Mouse (Mus musculus) forebrain, embryonic 16.5 days (tissue): ENCODE measurements around the gene Mrps14. TPM values are rescaled to one million over a fixed set of nuclear protein-coding genes. Genes with fewer than 3 reads are reported as not detected.

Source experiments
- ATAC-seq: fragments of 200-750 bp; cut with Nextera tagmentation; 2 replicates; pipeline ENCODE4 v1.8.0; 2017; ENCODE audit warnings: mild to moderate bottlenecking, moderate library complexity
- H3K27ac ChIP-seq: fragments of 300-500 bp; sonication (generic); 2 replicates; pipeline ENCODE4 v1.5.1; 2014; ENCODE audit warnings: low read length, control low read depth
- H3K27me3 ChIP-seq: fragments of 300-500 bp; sonication (generic); replicated peaks from 2 replicates; pipeline ENCODE4 v1.6.1; 2014; ENCODE audit warnings: low read length; ENCODE audit not compliant: control insufficient read depth, insufficient read depth
- H3K36me3 ChIP-seq: fragments of 300-500 bp; sonication (generic); 2 replicates; pipeline ENCODE4 v1.6.1; 2014; ENCODE audit not compliant: control insufficient read depth, insufficient read depth
- H3K4me1 ChIP-seq: fragments of 300-500 bp; sonication (generic); replicated peaks from 2 replicates; pipeline ENCODE4 v1.6.1; 2014; ENCODE audit warnings: low read length; ENCODE audit not compliant: control insufficient read depth, insufficient read depth
- H3K4me2 ChIP-seq: fragments of 300-500 bp; sonication (generic); 2 replicates; pipeline ENCODE4 v1.6.1; 2014; ENCODE audit warnings: mild to moderate bottlenecking, low read length, control low read depth
- H3K4me3 ChIP-seq: fragments of 300-500 bp; sonication (generic); replicated peaks from 2 replicates; pipeline ENCODE4 v1.5.1; 2014; ENCODE audit warnings: mild to moderate bottlenecking, low read length, control low read depth
- H3K9ac ChIP-seq: fragments of 300-500 bp; sonication (generic); replicated peaks from 2 replicates; pipeline ENCODE4 v1.6.1; 2014; ENCODE audit warnings: low read depth, low read length, control low read depth
- H3K9me3 ChIP-seq: fragments of 300-500 bp; sonication (generic); 2 replicates; pipeline ENCODE4 v1.6.1; 2016; ENCODE audit warnings: low read length; ENCODE audit not compliant: control insufficient read depth
- WGBS: fragments of 180-500 bp; shearing (Covaris S2); extraction: QIAGEN DNeasy Blood & Tissue Kit; methylation state at CpG from one replicate; pipeline ENCODE4 v1.1.7; 2014; 5-methylcytosine and 5-hydroxymethylcytosine counted together
- polyA plus RNA-seq: library from polyadenylated mRNA; unstranded; fragments of >200 nt; fragmentation: Nextera tagmentation; extraction: Ambion mirVana; gene quantifications from 2 replicates; pipeline ENCODE4 v1.2.1, GENCODE M21; 2015

Mrps14 gene
- polyA plus RNA-seq, 1 experiment from 2014 or later = 162 TPM

DNA sequence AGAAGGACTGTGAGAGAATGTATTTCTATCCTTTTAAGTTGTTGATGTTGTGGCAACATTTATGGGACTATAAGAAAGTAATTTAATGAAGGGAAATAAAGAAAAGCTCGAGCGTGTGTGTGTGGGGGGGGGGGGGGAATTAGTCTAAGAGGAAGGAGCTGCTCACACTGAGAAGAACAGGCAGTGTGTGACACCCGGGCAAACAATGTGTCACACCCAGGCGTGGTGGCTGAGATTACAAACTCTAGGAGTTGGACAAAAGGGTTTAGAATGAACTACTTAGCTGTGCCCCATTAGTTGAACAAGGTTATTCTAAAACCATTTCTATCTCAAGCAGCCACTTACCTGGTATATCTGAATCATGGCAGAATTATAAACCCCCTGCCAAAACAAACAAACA, 13.8 kb upstream of the Mrps14 start:
- H3K4me3 ChIP-seq = no peak overlapping the region
- no peak for ATAC-seq
- H3K27ac ChIP-seq = no peak overlapping the region
- H3K4me2 ChIP-seq = no peak overlapping the region
- no peaks in the 10 kb centered on the region for H3K9me3 ChIP-seq
- WGBS = 59% methylated on average over 4 of the region's 4 CpGs
- no peaks in the 10 kb centered on the region for H3K27me3 ChIP-seq
- no peaks in the 10 kb centered on the region for H3K36me3 ChIP-seq
- no peaks in the 10 kb centered on the region for H3K4me1 ChIP-seq
- no peak overlapping the region for H3K9ac ChIP-seq

- WGBS = 18% methylated on average over 5 of the region's 5 CpGs
- peak; percentile 91 for ATAC-seq
Observed at GRCm38 (mm10) chr1:160184506-160184905, 10.5 kb upstream of the Mrps14 start.

DNA sequence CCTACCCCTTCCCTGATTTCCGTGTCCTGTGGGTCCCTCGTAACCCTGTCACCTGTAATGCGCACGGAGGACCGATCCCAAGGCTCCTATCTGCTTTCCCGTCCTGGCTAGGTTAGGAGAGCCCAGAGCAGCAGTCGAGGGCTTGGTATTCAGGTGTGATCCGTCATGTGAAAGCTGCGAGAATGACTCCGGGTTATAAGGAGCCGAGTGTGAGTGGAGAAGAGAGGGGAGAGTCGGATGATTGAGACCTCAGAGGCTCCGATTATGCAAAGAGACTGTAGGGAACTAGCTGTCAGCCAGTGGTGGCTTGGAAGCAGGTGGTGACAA, 285 bp downstream of the Mrps14 start:
- ATAC-seq = no peak; the same call in 1 of the 2 replicates
- H3K27ac ChIP-seq = peak overlapping the region; percentile 75

More at GRCm38 (mm10) chr1:160184506-160184905, 10.5 kb upstream of the Mrps14 start:
- Histone ChIP-seq H3K9me3 (no peaks in the 10 kb centered on the region), H3K27me3 (no peaks in the 10 kb centered on the region), H3K27ac (no peak overlapping the region), H3K9ac (no peak overlapping the region), H3K4me2 (no peak overlapping the region), H3K4me3 (no peak overlapping the region), H3K4me1 (no peaks in the 10 kb centered on the region), H3K36me3 (no peaks in the 10 kb centered on the region)

GRCm38 (mm10) chr1:160205486-160205885, 10.5 kb downstream of the Mrps14 start:
- Histone ChIP-seq H3K4me3 (no peak overlapping the region), H3K27me3 (no peaks in the 10 kb centered on the region), H3K4me2 (no peak overlapping the region), H3K27ac (no peak overlapping the region), H3K36me3 (peaks cover 37% of the 10 kb centered on the region), H3K9me3 (no peaks in the 10 kb centered on the region), H3K9ac (no peak overlapping the region), H3K4me1 (peaks cover 5% of the 10 kb centered on the region)
- ATAC-seq = no peak

More for the DNA sequence above, 285 bp downstream of the Mrps14 start:
- 0% methylated on average over 13 of the region's 13 CpGs for WGBS
- Histone ChIP-seq H3K4me2 (peak overlapping the region; percentile 96), H3K9me3 (no peaks in the 10 kb centered on the region), H3K27me3 (no peaks in the 10 kb centered on the region), H3K36me3 (peaks cover 6% of the 10 kb centered on the region), H3K9ac (peak overlapping the region; percentile 87), H3K4me3 (peak overlapping the region; percentile 95), H3K4me1 (peaks cover 13% of the 10 kb centered on the region)

DNA sequence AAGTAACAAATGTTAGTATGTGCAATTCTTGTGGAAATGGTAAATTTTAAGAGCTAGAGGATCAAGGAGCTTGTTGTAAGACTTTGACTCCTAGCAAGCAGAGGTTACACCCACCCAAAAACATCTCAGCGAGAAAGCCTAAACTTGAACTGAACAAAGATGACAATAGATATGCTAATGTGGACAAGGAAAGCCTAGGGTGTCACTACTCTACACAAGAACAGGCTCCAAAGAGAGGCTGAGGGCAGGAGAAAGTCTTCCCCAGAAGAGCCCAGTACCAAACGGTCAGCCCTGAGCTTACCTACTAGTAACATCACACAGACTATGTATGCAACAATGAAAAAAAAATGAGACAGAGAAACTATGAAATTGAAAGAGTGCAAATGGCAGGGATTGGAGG, 14.8 kb downstream of the Mrps14 start:
- 20% methylated on average over 2 of the region's 2 CpGs for WGBS
- H3K4me3 ChIP-seq = no peak overlapping the region
- no peak overlapping the region for H3K4me2 ChIP-seq
- H3K36me3 ChIP-seq = peaks cover 14% of the 10 kb centered on the region
- H3K27me3 ChIP-seq = no peaks in the 10 kb centered on the region
- H3K27ac ChIP-seq = no peak overlapping the region
- no peak overlapping the region for H3K9ac ChIP-seq
- no peaks in the 10 kb centered on the region for H3K9me3 ChIP-seq
- ATAC-seq = no peak
- H3K4me1 ChIP-seq = peaks cover 25% of the 10 kb centered on the region

GRCm38 (mm10) chr1:160210566-160210965, 15.6 kb downstream of the Mrps14 start:
- no peak for ATAC-seq
- Histone ChIP-seq H3K36me3 (peaks cover 14% of the 10 kb centered on the region), H3K9ac (no peak overlapping the region), H3K4me1 (peaks cover 25% of the 10 kb centered on the region), H3K27me3 (no peaks in the 10 kb centered on the region), H3K9me3 (no peaks in the 10 kb centered on the region), H3K4me3 (peak overlapping the region; percentile 93), H3K4me2 (peak overlapping the region; percentile 87), H3K27ac (no peak overlapping the region)
- WGBS = 37% methylated on average over 3 of the region's 3 CpGs

- Histone ChIP-seq H3K36me3 (peaks cover 5% of the 10 kb centered on the region), H3K9me3 (no peaks in the 10 kb centered on the region), H3K9ac (peak overlapping the region; percentile 94), H3K4me3 (peak overlapping the region; percentile 93), H3K27ac (peak overlapping the region; percentile 100), H3K4me1 (peaks cover 25% of the 10 kb centered on the region), H3K27me3 (no peaks in the 10 kb centered on the region), H3K4me2 (peak overlapping the region; percentile 87)
- ATAC-seq = no peak
- 1% methylated on average over 8 of the region's 8 CpGs for WGBS
Observed at GRCm38 (mm10) chr1:160211597-160212122, 16.6 kb downstream of the Mrps14 start.

GRCm38 (mm10) chr1:160212123-160212691, 17.2 kb downstream of the Mrps14 start:
- Histone ChIP-seq H3K27ac (peak overlapping the region; percentile 100), H3K9me3 (no peaks in the 10 kb centered on the region), H3K4me3 (peak overlapping the region; percentile 93), H3K9ac (peak overlapping the region; percentile 94), H3K27me3 (no peaks in the 10 kb centered on the region), H3K36me3 (0 out of 2 replicates have a peak, but pooled peaks cover 4% of the 10 kb centered on the region), H3K4me2 (peak overlapping the region; percentile 87), H3K4me1 (peaks cover 25% of the 10 kb centered on the region)
- ATAC-seq = peak; percentile 0; the same call in 1 of the 2 replicates
- WGBS = under 1% methylated on average over 45 of the region's 45 CpGs

DNA sequence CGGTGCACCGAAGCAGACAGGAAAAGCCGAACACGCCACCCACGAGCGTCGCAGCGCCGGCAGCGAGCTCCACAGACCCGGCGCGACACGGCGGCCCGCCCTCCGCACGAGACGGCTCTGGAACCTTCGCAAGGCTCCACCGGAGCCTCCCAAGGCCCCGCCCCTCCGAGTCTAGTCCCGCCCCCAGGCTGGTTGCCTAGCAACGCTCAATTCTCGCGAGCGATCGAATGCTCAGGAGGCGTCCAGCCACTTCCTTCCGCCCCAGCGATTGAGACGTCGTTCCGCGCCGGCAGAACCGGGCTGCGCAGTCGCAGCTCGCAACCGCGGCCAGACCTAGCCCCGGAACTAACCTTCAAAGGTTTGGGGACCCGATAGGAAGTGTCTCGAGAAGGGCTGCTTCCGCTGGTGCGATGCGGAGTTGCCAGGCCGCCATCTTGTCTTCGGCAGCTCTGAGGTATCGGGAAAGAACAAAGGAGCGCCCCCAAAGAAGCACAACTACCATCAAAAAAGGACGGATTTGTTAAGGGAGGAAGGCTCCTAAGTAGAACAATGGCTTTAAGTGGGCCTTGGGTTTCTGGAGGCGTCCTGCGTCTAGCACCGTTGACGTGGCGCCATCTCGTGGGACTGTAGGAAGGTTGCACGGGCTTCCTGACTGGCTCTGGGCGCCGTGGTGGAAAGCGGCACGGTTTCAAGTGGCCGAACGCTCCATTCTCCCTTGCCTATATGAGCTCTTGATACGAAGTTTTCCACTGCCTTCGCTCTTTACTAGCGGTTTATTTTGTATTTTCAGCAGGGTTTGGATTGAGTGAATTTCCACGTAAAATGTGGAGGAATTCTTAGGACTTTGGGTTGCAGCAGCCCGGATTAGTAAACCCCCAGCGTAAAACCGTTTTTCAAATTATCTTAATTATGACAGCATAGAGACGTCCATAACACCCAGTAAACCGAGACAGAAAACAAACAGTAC, 18.0 kb downstream of the Mrps14 start, which contains the start of gene Cacybp:
TSS of gene Cacybp (minus strand) at position 173 of the 967 bp plus-strand sequence.
- Histone ChIP-seq H3K9me3 (no peaks in the 10 kb centered on the region), H3K4me2 (peak within 1 kb of the TSS; percentile 87), H3K27me3 (no peaks in the 10 kb centered on the region), H3K9ac (peak within 1 kb of the TSS; percentile 94), H3K27ac (peak within 1 kb of the TSS; percentile 100), H3K36me3 (no peaks in the 10 kb centered on the region), H3K4me1 (peaks cover 25% of the 10 kb centered on the region), H3K4me3 (peak within 1 kb of the TSS; percentile 93)
- under 1% methylated on average over 74 of the region's 76 CpGs for WGBS
- peak; percentile 97 for ATAC-seq
